ENCODE assay signal across 9 mouse cellular contexts in genomic region chr17:29262259-29262649, GRCm38 (mm10). TPM values are rescaled to one million over a fixed set of nuclear protein-coding genes. Genes with fewer than 3 reads are reported as not detected.
DNase-seq lines count a peak whose midpoint lies in the region; ATAC-seq and TF ChIP-seq lines count a peak whose summit lies in the region.
"Had no signal": no experiment of that assay in that cellular context is flagged by ENCODE, and none has a peak within 500 bp of the region (broad histone marks: within the 10 kb centered on the region; RNA-seq: fewer than 3 reads in every experiment).

No protein-coding gene starts in this region.

- no peak for ATAC-seq in kidney, embryonic 16.5 days (ENCODE audit: low FRiP score, low TSS enrichment)
- ATAC-seq in intestine, embryonic 16.5 days, result no peak
- ATAC-seq in neural tube, embryonic 15.5 days (ENCODE audit: low FRiP score), result no peak

- H3K27ac ChIP-seq in kidney, embryonic 16.5 days (ENCODE audit: low read length), result no peak overlapping the region
- H3K27ac ChIP-seq in bone marrow macrophage, adult 2 months (ENCODE audit: insufficient read depth, low read depth, low read length), result no peak overlapping the region
- no peak overlapping the region for H3K27ac ChIP-seq in intestine, embryonic 16.5 days (ENCODE audit: low read length)
- no peak overlapping the region for H3K27ac ChIP-seq in neural tube, embryonic 15.5 days (replicated peaks)

- peak overlapping the region; percentile 84 for H3K4me2 ChIP-seq in kidney, embryonic 16.5 days (replicated peaks; ENCODE audit: low read depth, low read length)
- H3K4me2 ChIP-seq in intestine, embryonic 16.5 days (ENCODE audit: low read depth, low read length), result peak overlapping the region; percentile 80
- H3K4me2 ChIP-seq in neural tube, embryonic 15.5 days, result peak overlapping the region; percentile 63

- no peaks in the 10 kb centered on the region for H3K9me3 ChIP-seq in kidney, embryonic 16.5 days (ENCODE audit: low read length)
- no peaks in the 10 kb centered on the region for H3K9me3 ChIP-seq in intestine, embryonic 16.5 days (ENCODE audit: control insufficient read depth, low read length)
- H3K9me3 ChIP-seq in neural tube, embryonic 15.5 days (replicated peaks), result no peaks in the 10 kb centered on the region

- peaks cover 36% of the 10 kb centered on the region for H3K4me1 ChIP-seq in kidney, embryonic 16.5 days (ENCODE audit: insufficient read depth, low read length)
- peaks cover 26% of the 10 kb centered on the region for H3K4me1 ChIP-seq in bone marrow macrophage, adult 2 months (ENCODE audit: control insufficient read depth, insufficient read depth, low read length)
- peaks cover 35% of the 10 kb centered on the region for H3K4me1 ChIP-seq in intestine, embryonic 16.5 days (ENCODE audit: control insufficient read depth, insufficient read depth, low read length)
- peaks cover 53% of the 10 kb centered on the region for H3K4me1 ChIP-seq in neural tube, embryonic 15.5 days

- peak overlapping the region; percentile 93 for H3K4me3 ChIP-seq in kidney, embryonic 16.5 days (ENCODE audit: low read length)
- peak overlapping the region; percentile 13; the same call in 1 of the 2 replicates for H3K4me3 ChIP-seq in bone marrow macrophage, adult 2 months (ENCODE audit: insufficient read depth, low read length)
- peak overlapping the region; percentile 92 for H3K4me3 ChIP-seq in intestine, embryonic 16.5 days (ENCODE audit: low read length)
- no peak overlapping the region for H3K4me3 ChIP-seq in neural tube, embryonic 15.5 days (replicated peaks)

- H3K36me3 ChIP-seq in kidney, embryonic 16.5 days (ENCODE audit: insufficient read depth, low read length), result peaks cover 22% of the 10 kb centered on the region
- H3K36me3 ChIP-seq in intestine, embryonic 16.5 days (ENCODE audit: control insufficient read depth, insufficient read depth, low read length), result peaks cover 15% of the 10 kb centered on the region
- peaks cover 14% of the 10 kb centered on the region for H3K36me3 ChIP-seq in neural tube, embryonic 15.5 days

- no peak for TF ChIP-seq CTCF in bone marrow macrophage, adult 2 months (IDR thresholded peaks at IDR 0.05; ENCODE audit: low read depth, low read length)

- no peak for DNase-seq in kidney, adult 8-10 months
- DNase-seq in gastrocnemius, postnatal 10 days, result no peak
- DNase-seq in natural killer cell, adult 2 months (ENCODE audit: low spot score in 2 of 2), result no peak
- no peak for DNase-seq in lung, postnatal 25 days (ENCODE audit: low spot score)
- DNase-seq: thymus, postnatal 25 days had no signal

- no peaks in the 10 kb centered on the region for H3K27me3 ChIP-seq in kidney, embryonic 16.5 days (ENCODE audit: insufficient read depth, low read length)
- H3K27me3 ChIP-seq in intestine, embryonic 16.5 days (replicated peaks; ENCODE audit: control insufficient read depth, insufficient read depth, low read length), result no peaks in the 10 kb centered on the region
- no peaks in the 10 kb centered on the region for H3K27me3 ChIP-seq in neural tube, embryonic 15.5 days (replicated peaks)

- TF ChIP-seq POLR2A in bone marrow macrophage, adult 2 months (IDR thresholded peaks at IDR 0.05; ENCODE audit: borderline replicate concordance, low read depth, low read length), result no peak

- WGBS in kidney, embryonic 16.5 days, result 31% methylated on average over 2 of the region's 2 CpGs
- WGBS in intestine, embryonic 16.5 days, result 33% methylated on average over 2 of the region's 2 CpGs
- WGBS in neural tube, embryonic 15.5 days, result 52% methylated on average over 2 of the region's 2 CpGs

- H3K9ac ChIP-seq in kidney, embryonic 16.5 days (replicated peaks; ENCODE audit: low read length), result peak overlapping the region; percentile 29; the same call in 1 of the 2 replicates
- no peak overlapping the region for H3K9ac ChIP-seq in intestine, embryonic 16.5 days (ENCODE audit: low read depth, low read length)
- H3K9ac ChIP-seq in neural tube, embryonic 15.5 days (replicated peaks), result no peak overlapping the region

RNA-seq across cellular contexts. Expression of gene Ppil1, which starts 1.7 kb away (rescaled TPM):
- polyA plus RNA-seq in kidney, embryonic 16.5 days (2015; fragmentation: Nextera tagmentation; extraction: Ambion mirVana), result 167 and 186 TPM in 2 replicates
- 16.9 and 25.5 TPM in 2 replicates for polyA plus RNA-seq in bone marrow macrophage, adult 2 months (2012; ENCODE audit: insufficient read depth, insufficient read length, missing spikeins)
- 133 and 153 TPM in 2 replicates for polyA plus RNA-seq in intestine, embryonic 16.5 days (2015; fragmentation: Nextera tagmentation; extraction: Ambion mirVana)
- 106 and 119 TPM in 2 replicates for polyA plus RNA-seq in neural tube, embryonic 15.5 days (2015; fragmentation: Nextera tagmentation; extraction: Ambion mirVana)
- 10 to 100 TPM; 11.4 to 12.4 TPM for total RNA-seq in gastrocnemius, postnatal 10 days (2021)

RNA-seq across cellular contexts. Expression of gene BC004004, which starts 6.3 kb away (rescaled TPM):
- 85.6 TPM in 2 replicates for polyA plus RNA-seq in kidney, embryonic 16.5 days (2015; fragmentation: Nextera tagmentation; extraction: Ambion mirVana)
- polyA plus RNA-seq in bone marrow macrophage, adult 2 months (2012; ENCODE audit: insufficient read depth, insufficient read length, missing spikeins), result 82.6 and 105 TPM in 2 replicates
- 82.9 and 85.6 TPM in 2 replicates for polyA plus RNA-seq in intestine, embryonic 16.5 days (2015; fragmentation: Nextera tagmentation; extraction: Ambion mirVana)
- 111 and 116 TPM in 2 replicates for polyA plus RNA-seq in neural tube, embryonic 15.5 days (2015; fragmentation: Nextera tagmentation; extraction: Ambion mirVana)
- total RNA-seq in gastrocnemius, postnatal 10 days (2021), result 100 to 1,000 TPM; 115 to 118 TPM

RNA-seq across cellular contexts. Expression of gene Cpne5, which starts 24.3 kb away (rescaled TPM):
- polyA plus RNA-seq in kidney, embryonic 16.5 days (2015; fragmentation: Nextera tagmentation; extraction: Ambion mirVana), result 8.2 and 10.0 TPM in 2 replicates
- polyA plus RNA-seq in bone marrow macrophage, adult 2 months (2012; ENCODE audit: insufficient read depth, insufficient read length, missing spikeins), result 0.12 TPM in 2 replicates
- polyA plus RNA-seq in intestine, embryonic 16.5 days (2015; fragmentation: Nextera tagmentation; extraction: Ambion mirVana), result 5.3 and 5.9 TPM in 2 replicates
- 56.0 and 61.2 TPM in 2 replicates for polyA plus RNA-seq in neural tube, embryonic 15.5 days (2015; fragmentation: Nextera tagmentation; extraction: Ambion mirVana)
- total RNA-seq in gastrocnemius, postnatal 10 days (2021), result under 1 TPM; 0.32 to 0.49 TPM

RNA-seq across cellular contexts. Expression of gene Pi16, which starts 55.2 kb away (rescaled TPM):
- polyA plus RNA-seq in kidney, embryonic 16.5 days (2015; fragmentation: Nextera tagmentation; extraction: Ambion mirVana), result 2.4 and 3.1 TPM in 2 replicates
- polyA plus RNA-seq in bone marrow macrophage, adult 2 months (2012; ENCODE audit: insufficient read depth, insufficient read length, missing spikeins), result 0.41 TPM in 1 of 2 replicates, not detected in the other
- polyA plus RNA-seq in intestine, embryonic 16.5 days (2015; fragmentation: Nextera tagmentation; extraction: Ambion mirVana), result 0.88 and 1.1 TPM in 2 replicates
- polyA plus RNA-seq in neural tube, embryonic 15.5 days (2015; fragmentation: Nextera tagmentation; extraction: Ambion mirVana), result 2.8 TPM in 2 replicates
- total RNA-seq in gastrocnemius, postnatal 10 days (2021), result 10 to 100 TPM; 38.8 to 45.1 TPM
